Mouse (Mus musculus) neural tube, embryonic 12.5 days (tissue): ENCODE data around the gene Hnrnpul1. TPM values are rescaled to one million over a fixed set of nuclear protein-coding genes. Genes with fewer than 3 reads are reported as not detected.
A peak's percentile ranks its signal among the peaks of the same experiment; 100 is the strongest.

Experiments used
- ATAC-seq: fragments of 200-750 bp; cut with Nextera tagmentation; 2 replicates; pipeline ENCODE4 v1.8.0; 2017; ENCODE audit warnings: low read depth, mild to moderate bottlenecking, moderate TSS enrichment, moderate library complexity; ENCODE audit not compliant: low FRiP score
- H3K27ac ChIP-seq: fragments of 300-500 bp; sonication (generic); 2 replicates; pipeline ENCODE4 v1.5.1; 2016
- H3K27me3 ChIP-seq: fragments of 300-500 bp; sonication (generic); replicated peaks from 2 replicates; pipeline ENCODE4 v1.6.1; 2016; ENCODE audit warnings: mild to moderate bottlenecking
- H3K36me3 ChIP-seq: fragments of 300-500 bp; sonication (generic); 2 replicates; pipeline ENCODE4 v1.6.1; 2016; ENCODE audit warnings: mild to moderate bottlenecking
- H3K4me1 ChIP-seq: fragments of 300-500 bp; sonication (generic); 2 replicates; pipeline ENCODE4 v1.6.1; 2016
- H3K4me2 ChIP-seq: fragments of 300-500 bp; sonication (generic); replicated peaks from 2 replicates; pipeline ENCODE4 v1.6.1; 2016; ENCODE audit warnings: mild to moderate bottlenecking
- H3K4me3 ChIP-seq: fragments of 300-500 bp; sonication (generic); 2 replicates; pipeline ENCODE4 v1.5.1; 2016
- H3K9ac ChIP-seq: fragments of 300-500 bp; sonication (generic); 2 replicates; pipeline ENCODE4 v1.6.1; 2016; ENCODE audit warnings: mild to moderate bottlenecking
- H3K9me3 ChIP-seq: fragments of 300-500 bp; sonication (generic); 2 replicates; pipeline ENCODE4 v1.6.1; 2016; ENCODE audit warnings: mild to moderate bottlenecking
- WGBS: fragments of 180-500 bp; shearing (Covaris S2); methylation state at CpG from one replicate; pipeline ENCODE4 v1.1.7; 2016; 5-methylcytosine and 5-hydroxymethylcytosine counted together
- polyA plus RNA-seq: library from polyadenylated mRNA; unstranded; fragments of >200 nt; fragmentation: Nextera tagmentation; extraction: Ambion mirVana; gene quantifications from 2 replicates; pipeline ENCODE4 v1.2.1, GENCODE M21; 2016

The Hnrnpul1 gene
- polyA plus RNA-seq, 1 experiment from 2014 or later, result 67.0 TPM

GRCm38 (mm10) chr7:25788220-25789128 lies 33.9 kb upstream of the Hnrnpul1 start, which contains the start of gene Axl:
TSS of gene Axl (minus strand) at chr7:25788705.
- H3K4me3 ChIP-seq, result peak within 1 kb of the TSS; percentile 46
- 0 out of 2 replicates have a peak, but pooled peaks cover 3% of the 10 kb centered on the region for H3K27me3 ChIP-seq
- no peaks in the 10 kb centered on the region for H3K9me3 ChIP-seq
- ATAC-seq, result peak; percentile 85
- WGBS, result under 1% methylated on average over 29 of the region's 30 CpGs
- peaks cover 19% of the 10 kb centered on the region for H3K4me1 ChIP-seq
- no peaks in the 10 kb centered on the region for H3K36me3 ChIP-seq
- peak within 1 kb of the TSS; percentile 79 for H3K4me2 ChIP-seq
- H3K9ac ChIP-seq, result peak within 1 kb of the TSS; percentile 57
- H3K27ac ChIP-seq, result no peak within 1 kb of the TSS

GRCm38 (mm10) chr7:25787456-25788219 lies 33.1 kb upstream of the Hnrnpul1 start:
- ATAC-seq, result peak; percentile 10; the same call in 1 of the 2 replicates
- Histone ChIP-seq H3K36me3 (no peaks in the 10 kb centered on the region), H3K4me2 (peak overlapping the region; percentile 79), H3K27me3 (0 out of 2 replicates have a peak, but pooled peaks cover 3% of the 10 kb centered on the region), H3K27ac (no peak overlapping the region), H3K9me3 (no peaks in the 10 kb centered on the region), H3K4me1 (peaks cover 19% of the 10 kb centered on the region), H3K4me3 (peak overlapping the region; percentile 46), H3K9ac (peak overlapping the region; percentile 57)
- whole genome bisulfite sequencing, result 27% methylated on average over 9 of the region's 9 CpGs

- H3K36me3 ChIP-seq, result no peaks in the 10 kb centered on the region
- ATAC-seq, result no peak
- 78% methylated on average over 4 of the region's 4 CpGs for WGBS
- H3K4me2 ChIP-seq, result peak overlapping the region; percentile 79
- 0 out of 2 replicates have a peak overlapping the region, but pooled peaks have one; percentile 57 for H3K9ac ChIP-seq
- H3K27me3 ChIP-seq, result 0 out of 2 replicates have a peak, but pooled peaks cover 3% of the 10 kb centered on the region
- no peak overlapping the region for H3K27ac ChIP-seq
- H3K4me3 ChIP-seq, result no peak overlapping the region
- no peaks in the 10 kb centered on the region for H3K9me3 ChIP-seq
- H3K4me1 ChIP-seq, result peaks cover 21% of the 10 kb centered on the region
Observed at GRCm38 (mm10) chr7:25786974-25787373, 32.4 kb upstream of the Hnrnpul1 start.

GRCm38 (mm10) chr7:25785752-25786151 lies 31.2 kb upstream of the Hnrnpul1 start:
- no peak for ATAC-seq

GRCm38 (mm10) chr7:25784808-25785207 lies 30.3 kb upstream of the Hnrnpul1 start:
- Histone ChIP-seq H3K4me1 (peaks cover 29% of the 10 kb centered on the region), H3K27me3 (0 out of 2 replicates have a peak, but pooled peaks cover 3% of the 10 kb centered on the region), H3K27ac (no peak overlapping the region), H3K4me2 (no peak overlapping the region), H3K9ac (no peak overlapping the region), H3K36me3 (no peaks in the 10 kb centered on the region), H3K9me3 (no peaks in the 10 kb centered on the region), H3K4me3 (no peak overlapping the region)
- no peak for ATAC-seq
- 59% methylated on average over 1 of the region's 1 CpGs for WGBS

More at GRCm38 (mm10) chr7:25785752-25786151, 31.2 kb upstream of the Hnrnpul1 start:
- Histone ChIP-seq H3K36me3 (no peaks in the 10 kb centered on the region), H3K4me2 (no peak overlapping the region), H3K9ac (no peak overlapping the region), H3K27me3 (0 out of 2 replicates have a peak, but pooled peaks cover 3% of the 10 kb centered on the region), H3K9me3 (no peaks in the 10 kb centered on the region), H3K4me3 (no peak overlapping the region), H3K27ac (no peak overlapping the region), H3K4me1 (peaks cover 29% of the 10 kb centered on the region)
- 87% methylated on average over 4 of the region's 4 CpGs for WGBS

- no peak overlapping the region for H3K4me2 ChIP-seq
- no peaks in the 10 kb centered on the region for H3K36me3 ChIP-seq
- H3K4me1 ChIP-seq, result peaks cover 25% of the 10 kb centered on the region
- 67% methylated on average over 8 of the region's 8 CpGs for WGBS
- H3K4me3 ChIP-seq, result no peak overlapping the region
- H3K9ac ChIP-seq, result no peak overlapping the region
- H3K27ac ChIP-seq, result no peak overlapping the region
- ATAC-seq, result no peak
- 0 out of 2 replicates have a peak, but pooled peaks cover 3% of the 10 kb centered on the region for H3K27me3 ChIP-seq
- H3K9me3 ChIP-seq, result no peaks in the 10 kb centered on the region
Observed at GRCm38 (mm10) chr7:25783746-25784145, 29.2 kb upstream of the Hnrnpul1 start.

- no peak overlapping the region for H3K4me3 ChIP-seq
- H3K36me3 ChIP-seq, result peaks cover 7% of the 10 kb centered on the region; the same call in 1 of the 2 replicates
- H3K9ac ChIP-seq, result no peak overlapping the region
- H3K9me3 ChIP-seq, result no peaks in the 10 kb centered on the region
- WGBS, result 92% methylated on average over 6 of the region's 6 CpGs
- H3K27ac ChIP-seq, result no peak overlapping the region
- no peak for ATAC-seq
- no peak overlapping the region for H3K4me2 ChIP-seq
- H3K4me1 ChIP-seq, result peaks cover 16% of the 10 kb centered on the region
- H3K27me3 ChIP-seq, result 0 out of 2 replicates have a peak, but pooled peaks cover 3% of the 10 kb centered on the region
Observed at GRCm38 (mm10) chr7:25782744-25783143, 28.2 kb upstream of the Hnrnpul1 start.

GRCm38 (mm10) chr7:25781937-25782610 lies 27.5 kb upstream of the Hnrnpul1 start:
- Histone ChIP-seq H3K36me3 (peaks cover 7% of the 10 kb centered on the region; the same call in 1 of the 2 replicates), H3K27me3 (no peaks in the 10 kb centered on the region), H3K27ac (no peak overlapping the region), H3K4me2 (peak overlapping the region; percentile 70), H3K9me3 (no peaks in the 10 kb centered on the region), H3K4me3 (peak overlapping the region; percentile 31), H3K9ac (peak overlapping the region; percentile 57; the same call in 1 of the 2 replicates), H3K4me1 (peaks cover 10% of the 10 kb centered on the region)
- ATAC-seq, result peak; percentile 64
- WGBS, result 52% methylated on average over 11 of the region's 11 CpGs

GRCm38 (mm10) chr7:25781321-25781936 lies 26.9 kb upstream of the Hnrnpul1 start:
- peak overlapping the region; percentile 31 for H3K4me3 ChIP-seq
- H3K27ac ChIP-seq, result no peak overlapping the region
- peak overlapping the region; percentile 70 for H3K4me2 ChIP-seq
- H3K9ac ChIP-seq, result peak overlapping the region; percentile 57
- ATAC-seq, result peak; percentile 27; the same call in 1 of the 2 replicates
- WGBS, result 14% methylated on average over 33 of the region's 33 CpGs
- peaks cover 7% of the 10 kb centered on the region; the same call in 1 of the 2 replicates for H3K36me3 ChIP-seq
- no peaks in the 10 kb centered on the region for H3K9me3 ChIP-seq
- H3K27me3 ChIP-seq, result no peaks in the 10 kb centered on the region
- H3K4me1 ChIP-seq, result peaks cover 10% of the 10 kb centered on the region

GRCm38 (mm10) chr7:25780753-25781152 lies 26.2 kb upstream of the Hnrnpul1 start:
- Histone ChIP-seq H3K36me3 (peaks cover 7% of the 10 kb centered on the region; the same call in 1 of the 2 replicates), H3K4me2 (no peak overlapping the region), H3K4me1 (peaks cover 10% of the 10 kb centered on the region), H3K4me3 (no peak overlapping the region), H3K9me3 (no peaks in the 10 kb centered on the region), H3K9ac (no peak overlapping the region), H3K27ac (no peak overlapping the region), H3K27me3 (no peaks in the 10 kb centered on the region)
- ATAC-seq, result no peak
- WGBS, result 62% methylated on average over 4 of the region's 4 CpGs

GRCm38 (mm10) chr7:25780021-25780420 lies 25.5 kb upstream of the Hnrnpul1 start:
- no peak for ATAC-seq
- no peak overlapping the region for H3K27ac ChIP-seq
- peaks cover 10% of the 10 kb centered on the region for H3K4me1 ChIP-seq
- no peaks in the 10 kb centered on the region for H3K9me3 ChIP-seq
- peaks cover 7% of the 10 kb centered on the region; the same call in 1 of the 2 replicates for H3K36me3 ChIP-seq
- H3K4me3 ChIP-seq, result no peak overlapping the region
- WGBS, result 86% methylated on average over 5 of the region's 5 CpGs
- H3K9ac ChIP-seq, result no peak overlapping the region
- H3K4me2 ChIP-seq, result no peak overlapping the region
- no peaks in the 10 kb centered on the region for H3K27me3 ChIP-seq
